Mouse (Mus musculus): ENCODE data around the gene Zfp715.
"Not testable (repeated sequence)": the region's sequence is repeated elsewhere in the genome, so short reads cannot be mapped to it uniquely, and the experiment has no call there.

Zfp715 gene

DNA sequence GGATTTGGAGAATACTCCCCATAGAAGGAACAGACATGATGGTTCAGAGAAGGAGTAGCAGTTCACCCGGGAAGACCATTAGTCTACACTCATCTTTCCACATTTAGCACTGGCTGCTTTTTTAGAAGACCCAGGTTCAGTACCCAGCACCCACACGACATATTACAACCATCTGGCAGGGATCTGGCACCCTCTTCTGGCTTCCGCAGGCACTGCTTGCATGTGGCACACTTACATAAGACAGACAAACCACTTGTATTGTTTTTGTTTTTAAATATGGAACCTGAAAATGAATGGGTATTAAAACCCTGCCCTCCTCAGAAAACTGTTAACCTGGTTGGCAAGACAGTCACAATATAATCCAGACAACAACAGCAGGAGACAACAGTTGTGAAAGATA lies 21.6 kb downstream of the Zfp715 start:
- no peak for DNase-seq (ENCODE audit: low spot score)

- peak; percentile 61 for DNase-seq (ENCODE audit: low spot score)
Observed at GRCm38 (mm10) chr7:43282859-43283595, 30.1 kb downstream of the Zfp715 start.

DNA sequence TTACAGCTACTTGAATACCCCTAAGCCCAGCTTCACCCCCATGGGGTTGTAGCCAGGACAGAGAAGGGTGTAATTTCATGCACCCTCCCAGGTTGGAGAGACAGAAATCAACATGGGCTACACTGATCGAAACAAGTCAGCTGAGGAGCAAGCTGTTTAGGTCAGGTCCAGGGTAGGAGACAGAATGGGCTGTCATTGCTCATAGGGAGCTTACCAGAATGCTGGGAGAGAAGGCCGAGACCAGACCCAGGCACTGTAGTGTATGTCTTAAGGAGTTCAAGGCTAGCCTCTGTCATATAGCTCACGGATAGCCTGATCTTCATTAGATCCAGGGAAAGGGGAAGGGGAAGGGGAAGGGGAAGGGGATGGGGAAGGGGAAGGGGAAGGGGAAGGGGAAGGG lies 30.6 kb downstream of the Zfp715 start:
- DNase-seq (ENCODE audit: low spot score), result no peak

GRCm38 (mm10) chr7:43277401-43277800 lies 35.7 kb downstream of the Zfp715 start:
- DNase-seq (ENCODE audit: low spot score), result no peak

- DNase-seq (ENCODE audit: low spot score), result not testable (repeated sequence)
Observed at GRCm38 (mm10) chr7:43276178-43276577, 36.9 kb downstream of the Zfp715 start.

DNA sequence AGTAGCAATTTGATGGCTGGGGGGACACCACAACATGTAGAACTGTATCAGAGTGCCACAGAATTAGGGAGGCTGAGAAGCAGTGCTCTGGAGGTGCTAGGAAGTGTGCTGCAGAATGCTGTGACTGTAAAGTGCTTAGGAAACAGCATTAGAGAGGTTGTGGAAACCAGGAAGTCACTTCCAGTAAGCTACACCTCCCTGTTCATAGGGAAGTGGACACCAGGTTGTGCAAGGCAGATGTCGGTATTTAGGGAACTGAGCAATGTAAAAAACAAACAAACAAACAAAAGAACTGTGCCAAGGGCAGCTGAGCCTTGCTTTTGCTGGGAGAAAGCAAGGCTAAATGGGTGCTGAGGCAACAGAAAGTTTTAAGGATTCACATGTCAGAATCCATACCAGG lies 39.6 kb downstream of the Zfp715 start:
- peak; percentile 17 for DNase-seq (ENCODE audit: low spot score)

- DNase-seq (ENCODE audit: low spot score), result not testable (repeated sequence)
Observed at GRCm38 (mm10) chr7:43267359-43267758, 45.7 kb downstream of the Zfp715 start.

- no peak for DNase-seq (ENCODE audit: low spot score)
Observed at GRCm38 (mm10) chr7:43253540-43253939, 59.6 kb downstream of the Zfp715 start.

GRCm38 (mm10) chr7:43250718-43251117 lies 62.4 kb downstream of the Zfp715 start:
- DNase-seq (ENCODE audit: low spot score), result peak; percentile 0

Data from lung, postnatal 25 days (tissue).